Mouse (Mus musculus) retina, postnatal 1 day (tissue): ENCODE data around the gene Snx10.
"Not testable (repeated sequence)": the region's sequence is repeated elsewhere in the genome, so short reads cannot be mapped to it uniquely, and the experiment has no call there.

ENCODE experiments used
- DNase-seq: peaks from one replicate; pipeline ENCODE4 v3.0.0-alpha.2; 2012

The Snx10 gene

GRCm38 (mm10) chr6:51523807-51524320 lies at the start of gene Snx10:
TSS of gene Snx10 (plus strand) at chr6:51523901.
- peak; percentile 75 for DNase-seq

GRCm38 (mm10) chr6:51479136-51479731 lies 44.5 kb upstream of the Snx10 start:
- DNase-seq: no peak

- no peak for DNase-seq
These were observed 42.2 kb upstream of the Snx10 start for GRCm38 (mm10) chr6:51481548-51481947.

GRCm38 (mm10) chr6:51483861-51484260 lies 39.8 kb upstream of the Snx10 start:
- DNase-seq: no peak

- DNase-seq: not testable (repeated sequence)
These were observed 39.1 kb upstream of the Snx10 start for GRCm38 (mm10) chr6:51484556-51484955.

GRCm38 (mm10) chr6:51485646-51486045 lies 38.1 kb upstream of the Snx10 start:
- no peak for DNase-seq

- no peak for DNase-seq
These were observed 37.5 kb upstream of the Snx10 start for GRCm38 (mm10) chr6:51486076-51486710.

GRCm38 (mm10) chr6:51486731-51487130 lies 37.0 kb upstream of the Snx10 start:
- DNase-seq: no peak

- DNase-seq: no peak
These were observed 33.9 kb upstream of the Snx10 start for GRCm38 (mm10) chr6:51489787-51490186.

- no peak for DNase-seq
These were observed 26.2 kb upstream of the Snx10 start for GRCm38 (mm10) chr6:51497321-51498111.

- peak; percentile 53 for DNase-seq
These were observed 18.0 kb upstream of the Snx10 start for GRCm38 (mm10) chr6:51505671-51506070.

- DNase-seq: no peak
These were observed 16.1 kb upstream of the Snx10 start for GRCm38 (mm10) chr6:51507556-51507955.

- peak; percentile 85 for DNase-seq
These were observed 14.7 kb upstream of the Snx10 start for GRCm38 (mm10) chr6:51508750-51509648.

- DNase-seq: peak; percentile 68
These were observed 13.6 kb upstream of the Snx10 start for GRCm38 (mm10) chr6:51510094-51510493.

- no peak for DNase-seq
These were observed 12.8 kb upstream of the Snx10 start for GRCm38 (mm10) chr6:51510946-51511345.

- no peak for DNase-seq
These were observed 10.0 kb upstream of the Snx10 start for GRCm38 (mm10) chr6:51513745-51514144.

- DNase-seq: no peak
These were observed 8.8 kb upstream of the Snx10 start for GRCm38 (mm10) chr6:51514860-51515259.

GRCm38 (mm10) chr6:51523310-51523709 lies 391 bp upstream of the Snx10 start:
- DNase-seq: no peak

GRCm38 (mm10) chr6:51524321-51524931 lies 725 bp downstream of the Snx10 start:
- peak; percentile 82 for DNase-seq

GRCm38 (mm10) chr6:51525001-51525400 lies 1.3 kb downstream of the Snx10 start:
- no peak for DNase-seq

- no peak for DNase-seq
These were observed 5.8 kb downstream of the Snx10 start for GRCm38 (mm10) chr6:51529457-51529856.
